Mouse (Mus musculus) MEL (cell line): ENCODE data around the gene Dcaf4. TPM values are rescaled to one million over a fixed set of nuclear protein-coding genes. Genes with fewer than 3 reads are reported as not detected.

Source experiments
- DNase-seq: peaks from one replicate; pipeline ENCODE4 v3.0.0; 2011; ENCODE audit warnings: low read depth, low spot score
- H3K27ac ChIP-seq: 2 replicates; pipeline ENCODE4 v1.5.1; 2012; ENCODE audit warnings: low read depth, mild to moderate bottlenecking, control low read depth, low read length, moderate library complexity; ENCODE audit not compliant: control insufficient read depth
- H3K27me3 ChIP-seq, 2 experiments: fragments of 150-350 bp in 1 of 2; sonication (generic) in 1 of 2; 2 replicates each; pipeline ENCODE4 v1.6.1; 2012; ENCODE audit warnings: low read length in 2 of 2, mild to moderate bottlenecking in 2 of 2, improper control_type of control experiment in 1 of 2, moderate library complexity in 1 of 2; ENCODE audit not compliant: insufficient read depth in 2 of 2, control insufficient read depth in 1 of 2
- H3K36me3 ChIP-seq, 2 experiments: 2 replicates each; pipeline ENCODE4 v1.6.1; 2012 to 2014; ENCODE audit warnings: low read length in 2 of 2, improper control_type of control experiment in 1 of 2, inconsistent platforms in 1 of 2, mild to moderate bottlenecking in 1 of 2; ENCODE audit not compliant: insufficient read depth in 2 of 2, control insufficient read depth in 1 of 2
- H3K4me1 ChIP-seq, 2 experiments: fragments of 150-350 bp in 1 of 2; sonication (generic) in 1 of 2; 2 replicates each; pipeline ENCODE4 v1.6.1; 2012; ENCODE audit warnings: low read length in 2 of 2, improper control_type of control experiment in 1 of 2, mild to moderate bottlenecking in 1 of 2; ENCODE audit not compliant: insufficient read depth in 2 of 2, control insufficient read depth in 1 of 2
- H3K4me3 ChIP-seq, 2 experiments: fragments of 150-350 bp in 1 of 2; sonication (generic) in 1 of 2; 2 replicates each; pipeline ENCODE4 v1.5.1; 2012; ENCODE audit warnings: low read depth in 2 of 2, low read length in 2 of 2, mild to moderate bottlenecking in 2 of 2, moderate library complexity in 2 of 2, control low read depth in 1 of 2, improper control_type of control experiment in 1 of 2; ENCODE audit not compliant: control insufficient read depth in 1 of 2, insufficient read depth in 1 of 2
- H3K79me2 ChIP-seq: 2 replicates; pipeline ENCODE4 v1.6.1; 2012; ENCODE audit warnings: mild to moderate bottlenecking, low read length, moderate library complexity; ENCODE audit not compliant: control insufficient read depth, poor library complexity, insufficient read depth
- H3K9ac ChIP-seq: 2 replicates; pipeline ENCODE4 v1.6.1; 2012; ENCODE audit warnings: low read depth, mild to moderate bottlenecking, control low read depth, low read length, moderate library complexity; ENCODE audit not compliant: control insufficient read depth, poor library complexity, severe bottlenecking
- H3K9me3 ChIP-seq: fragments of 150-350 bp; sonication (generic); replicated peaks from 2 replicates; pipeline ENCODE4 v1.6.1; 2012; ENCODE audit warnings: mild to moderate bottlenecking, low read length, improper control_type of control experiment, moderate library complexity; ENCODE audit not compliant: insufficient read depth
- BHLHE40 ChIP-seq: IDR thresholded peaks from 2 replicates; pipeline ENCODE4 v1.6.1; 2012; ENCODE audit warnings: low read depth, mild to moderate bottlenecking, inconsistent platforms, low read length, improper control_type of control experiment, borderline replicate concordance
- CHD1 ChIP-seq: IDR thresholded peaks from 2 replicates; pipeline ENCODE4 v1.6.1; 2012; ENCODE audit warnings: low read depth, mild to moderate bottlenecking, inconsistent platforms, low read length, improper control_type of control experiment
- CHD2 ChIP-seq: IDR thresholded peaks from 2 replicates; pipeline ENCODE4 v1.6.1; 2011; ENCODE audit warnings: low read length, improper control_type of control experiment
- CTCF ChIP-seq, 3 experiments: IDR thresholded peaks in 2 of 3; conservative IDR thresholded peaks in 1 of 3; 2 replicates each; pipeline ENCODE4 v1.5.1; 2011 to 2012; ENCODE audit warnings: low read length in 3 of 3, low read depth in 2 of 3, mild to moderate bottlenecking in 2 of 3, improper control_type of control experiment in 1 of 3, inconsistent platforms in 1 of 3, mixed read lengths in 1 of 3, moderate library complexity in 1 of 3; ENCODE audit not compliant: control insufficient read depth in 1 of 3, insufficient read depth in 1 of 3, poor library complexity in 1 of 3, severe bottlenecking in 1 of 3
- E2F4 ChIP-seq: IDR thresholded peaks from 2 replicates; pipeline ENCODE4 v1.6.1; 2011; ENCODE audit warnings: low read depth, low read length, improper control_type of control experiment, borderline replicate concordance
- ELF1 ChIP-seq: IDR thresholded peaks from 2 replicates; pipeline ENCODE4 v1.6.1; 2014; ENCODE audit warnings: low read depth, mild to moderate bottlenecking, inconsistent platforms, low read length, improper control_type of control experiment, moderate library complexity
- EP300 ChIP-seq, 2 experiments: IDR thresholded peaks; 2 replicates each; pipeline ENCODE4 v1.6.1; 2011; ENCODE audit warnings: improper control_type of control experiment in 2 of 2, low read length in 2 of 2, low read depth in 1 of 2, mild to moderate bottlenecking in 1 of 2
- ETS1 ChIP-seq: IDR thresholded peaks from 2 replicates; pipeline ENCODE4 v1.6.1; 2012; ENCODE audit warnings: low read depth, mild to moderate bottlenecking, inconsistent platforms, low read length, improper control_type of control experiment, moderate library complexity
- GABPA ChIP-seq: IDR thresholded peaks from 2 replicates; pipeline ENCODE4 v1.6.1; 2012; ENCODE audit warnings: low read depth, mild to moderate bottlenecking, inconsistent platforms, low read length, improper control_type of control experiment, moderate library complexity
- GATA1 ChIP-seq: IDR thresholded peaks from 2 replicates; pipeline ENCODE4 v1.6.1; 2011; ENCODE audit warnings: low read depth, low read length, improper control_type of control experiment
- HCFC1 ChIP-seq: IDR thresholded peaks from 2 replicates; pipeline ENCODE4 v1.6.1; 2012; ENCODE audit warnings: low read depth, mild to moderate bottlenecking, inconsistent platforms, low read length, improper control_type of control experiment, moderate library complexity
- MEF2A ChIP-seq: IDR thresholded peaks from 2 replicates; pipeline ENCODE4 v1.6.1; 2014; ENCODE audit warnings: low read depth, mild to moderate bottlenecking, inconsistent platforms, low read length, improper control_type of control experiment; ENCODE audit not compliant: poor library complexity, insufficient replicate concordance, severe bottlenecking; ENCODE audit errors: extremely low read depth
- MYC ChIP-seq: IDR thresholded peaks from 2 replicates; pipeline ENCODE4 v1.6.1; 2011; ENCODE audit warnings: low read depth, mild to moderate bottlenecking, low read length, improper control_type of control experiment, moderate library complexity
- NELFE ChIP-seq: IDR thresholded peaks from 2 replicates; pipeline ENCODE4 v1.6.1; 2011; ENCODE audit warnings: low read depth, low read length, improper control_type of control experiment
- NRF1 ChIP-seq: IDR thresholded peaks from 2 replicates; pipeline ENCODE4 v1.6.1; 2014; ENCODE audit warnings: low read depth, mild to moderate bottlenecking, inconsistent platforms, low read length, improper control_type of control experiment, moderate library complexity; ENCODE audit not compliant: poor library complexity, insufficient read depth, severe bottlenecking
- POLR2AphosphoS2 ChIP-seq: IDR thresholded peaks from 2 replicates; pipeline ENCODE4 v1.6.1; 2011; ENCODE audit warnings: low read length, improper control_type of control experiment
- POLR2AphosphoS5 ChIP-seq: IDR thresholded peaks from 2 replicates; pipeline ENCODE4 v1.6.1; 2012; ENCODE audit warnings: low read depth, borderline replicate concordance, mild to moderate bottlenecking, inconsistent platforms, low read length, moderate library complexity, mixed read lengths
- SMC3 ChIP-seq: IDR thresholded peaks from 2 replicates; pipeline ENCODE4 v1.6.1; 2011; ENCODE audit warnings: low read depth, low read length, improper control_type of control experiment
- TAL1 ChIP-seq: IDR thresholded peaks from 2 replicates; pipeline ENCODE4 v1.6.1; 2012; ENCODE audit warnings: mild to moderate bottlenecking, inconsistent platforms, low read length, moderate library complexity, mixed read lengths
- TBP ChIP-seq: IDR thresholded peaks from 2 replicates; pipeline ENCODE4 v1.8.0; 2011; ENCODE audit warnings: low read depth, low read length, improper control_type of control experiment
- UBTF ChIP-seq: IDR thresholded peaks from 2 replicates; pipeline ENCODE4 v1.6.1; 2012; ENCODE audit warnings: low read depth, mild to moderate bottlenecking, inconsistent platforms, low read length, improper control_type of control experiment, moderate library complexity, borderline replicate concordance; ENCODE audit not compliant: insufficient read depth
- USF1 ChIP-seq: IDR thresholded peaks from 2 replicates; pipeline ENCODE4 v1.6.1; 2014; ENCODE audit warnings: low read depth, mild to moderate bottlenecking, inconsistent platforms, low read length, improper control_type of control experiment, moderate library complexity
- ZMIZ1 ChIP-seq: IDR thresholded peaks from 2 replicates; pipeline ENCODE4 v1.6.1; 2012; ENCODE audit warnings: low read depth, mild to moderate bottlenecking, inconsistent platforms, low read length, improper control_type of control experiment, moderate library complexity
- ZNF384 ChIP-seq: IDR thresholded peaks from 2 replicates; pipeline ENCODE4 v1.6.1; 2012; ENCODE audit warnings: low read depth, mild to moderate bottlenecking, inconsistent platforms, low read length, improper control_type of control experiment
- polyA plus RNA-seq, 2 experiments: library from polyadenylated mRNA; stranded (reverse) in 1 of 2; unstranded in 1 of 2; fragments of >175 nt in 1 of 2; fragments of >200 nt in 1 of 2; gene quantifications; 2 replicates each; pipeline versions ENCODE4 v1.2.1 to v1.2.4; 2012; ENCODE audit warnings: low replicate concordance in 2 of 2, low read depth in 1 of 2; ENCODE audit not compliant: insufficient read length in 2 of 2, insufficient read depth in 1 of 2, missing spikeins in 1 of 2
- total RNA-seq: library from RNA; depleted of rRNA; stranded (reverse); fragments of 300-350 nt; gene quantifications from 2 replicates; pipeline ENCODE4 v1.2.3, GENCODE M21; 2012

The Dcaf4 gene
- total and polyA plus RNA-seq, 3 experiments = 25.7 to 35.9 TPM; not detected in 1

DNA sequence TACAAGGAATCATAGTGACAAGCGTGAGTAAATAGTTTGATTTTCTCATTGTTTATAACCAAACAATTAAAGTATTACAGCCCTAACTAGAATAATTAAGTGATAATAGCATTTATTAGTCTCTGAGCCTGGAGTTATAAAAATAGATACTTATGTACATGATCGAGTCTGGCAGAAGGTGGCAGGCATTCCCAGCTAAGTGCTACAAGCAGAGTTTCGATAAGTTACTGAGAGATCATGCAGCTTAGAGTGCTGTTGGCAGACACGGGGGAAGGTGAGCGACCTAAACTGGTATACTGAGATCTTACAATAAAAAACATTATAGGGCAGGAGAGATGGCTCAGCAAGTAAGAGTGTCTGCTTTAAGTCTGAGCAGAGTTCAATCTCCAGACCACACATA is 36.6 kb upstream of the Dcaf4 start:
- no peaks in the 10 kb centered on the region for H3K27me3 ChIP-seq
- H3K79me2 ChIP-seq = peaks cover 2% of the 10 kb centered on the region
- no peak overlapping the region for H3K9ac ChIP-seq
- peaks cover 0 to 12% of the 10 kb centered on the region in 2 experiments; a peak in 2 of 4 replicates for H3K36me3 ChIP-seq
- no peak overlapping the region for H3K27ac ChIP-seq
- no peak for DNase-seq
- H3K4me3 ChIP-seq = no peak overlapping the region
- H3K4me1 ChIP-seq = peaks cover 0 to 30% of the 10 kb centered on the region in 2 experiments; a peak in 2 of 4 replicates
- TF ChIP-seq CHD2 (no peak), CTCF (IDR thresholded peaks at IDR 0.05 in 2 of 3, conservative IDR thresholded peaks at IDR 0.05 in 1 of 3; ENCODE audit: control insufficient read depth in 1 of 3, insufficient read depth in 1 of 3, low read depth in 2 of 3, low read length in 3 of 3, poor library complexity in 1 of 3, severe bottlenecking in 1 of 3) (no peak), GABPA (no peak), CHD1 (no peak), E2F4 (no peak), ZNF384 (no peak), UBTF (no peak), ETS1 (no peak), EP300 (IDR thresholded peaks at IDR 0.05; ENCODE audit: low read depth in 1 of 2, low read length in 2 of 2) (no peak), HCFC1 (no peak), SMC3 (no peak), BHLHE40 (no peak), MEF2A (no peak), ZMIZ1 (no peak), NRF1 (no peak), POLR2AphosphoS5 (no peak), NELFE (no peak)
- TF ChIP-seq, all 39 proteins: peak for 0
- no peaks in the 10 kb centered on the region for H3K9me3 ChIP-seq

DNA sequence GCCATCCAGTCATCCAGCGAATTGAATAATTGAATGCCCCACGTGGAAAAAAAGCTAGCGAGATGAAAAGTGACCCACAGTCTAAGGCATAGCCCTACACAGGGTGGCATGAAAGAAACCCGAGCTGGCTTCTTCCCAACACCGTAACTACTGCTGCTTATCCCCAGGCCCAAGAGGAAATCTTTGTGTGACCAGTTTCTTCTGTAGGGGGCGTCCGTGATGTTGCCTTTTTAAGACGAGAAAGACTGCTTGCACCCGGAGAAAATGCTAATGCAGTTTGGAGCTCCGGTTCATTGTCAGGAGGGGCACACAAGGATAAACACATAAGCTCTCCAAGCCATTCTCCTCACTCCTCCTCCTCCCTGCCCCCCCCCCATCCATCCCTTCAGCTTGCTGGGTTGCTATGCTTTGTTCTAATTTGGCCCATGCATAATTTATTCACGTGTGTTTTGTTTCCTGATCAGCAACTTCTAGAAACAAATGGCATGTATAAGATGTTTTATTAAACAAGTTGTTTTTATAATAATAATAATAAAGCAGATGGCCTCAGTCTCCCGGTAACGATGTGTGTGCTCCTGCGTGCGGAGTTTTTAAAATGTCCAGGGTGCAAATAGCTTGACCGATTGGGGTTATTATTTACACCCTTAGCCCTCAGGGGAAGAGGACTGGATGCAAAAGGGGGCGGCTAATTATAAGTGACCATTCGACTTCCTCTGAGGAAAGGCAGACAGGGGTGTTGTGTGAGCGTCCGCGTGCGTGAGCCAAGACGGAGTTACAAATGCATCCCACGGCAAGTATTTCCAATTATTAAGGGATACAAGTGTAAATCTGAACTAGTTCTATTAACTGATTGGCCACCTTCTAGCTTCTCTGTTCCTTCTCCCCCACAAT is 35.2 kb upstream of the Dcaf4 start:
- Histone ChIP-seq H3K4me1 (peaks cover 0 to 18% of the 10 kb centered on the region in 2 experiments; a peak in 2 of 4 replicates), H3K9ac (no peak overlapping the region), H3K9me3 (no peaks in the 10 kb centered on the region), H3K4me3 (no peak overlapping the region), H3K36me3 (peaks cover 0 to 3% of the 10 kb centered on the region in 2 experiments; a peak in 2 of 4 replicates), H3K79me2 (no peaks in the 10 kb centered on the region; the same call in 1 of the 2 replicates), H3K27me3 (no peaks in the 10 kb centered on the region), H3K27ac (no peak overlapping the region)
- TF ChIP-seq MYC (no peak), TBP (no peak), TAL1 (no peak), ELF1 (no peak), NELFE (no peak), ETS1 (no peak), POLR2AphosphoS2 (no peak), USF1 (no peak), GATA1 (no peak)
- no peak for DNase-seq
